Mouse (Mus musculus) midbrain, embryonic 11.5 days (tissue): ENCODE data around the gene Rnf214. TPM values are rescaled to one million over a fixed set of nuclear protein-coding genes. Genes with fewer than 3 reads are reported as not detected.
"Not testable (repeated sequence)": the region's sequence is repeated elsewhere in the genome, so short reads cannot be mapped to it uniquely, and the experiment has no call there.

Experiments used
- ATAC-seq: fragments of 200-750 bp; cut with Nextera tagmentation; 2 replicates; pipeline ENCODE4 v1.8.0; 2017; ENCODE audit warnings: moderate TSS enrichment, moderate library complexity; ENCODE audit not compliant: low FRiP score
- DNase-seq: peaks from one replicate; pipeline ENCODE4 v3.0.0; 2015; ENCODE audit warnings: low spot score; ENCODE audit errors: missing footprints
- H3K27ac ChIP-seq: fragments of 300-500 bp; sonication (generic); 2 replicates; pipeline ENCODE4 v1.5.1; 2014; ENCODE audit warnings: low read depth, low read length
- H3K27me3 ChIP-seq: fragments of 300-500 bp; sonication (generic); 2 replicates; pipeline ENCODE4 v1.6.1; 2014; ENCODE audit warnings: mild to moderate bottlenecking, low read length, moderate library complexity, mixed read lengths; ENCODE audit not compliant: control insufficient read depth, insufficient read depth
- H3K36me3 ChIP-seq: fragments of 300-500 bp; sonication (generic); 2 replicates; pipeline ENCODE4 v1.6.1; 2014; ENCODE audit warnings: mild to moderate bottlenecking, low read length, moderate library complexity, mixed read lengths; ENCODE audit not compliant: control insufficient read depth, insufficient read depth
- H3K4me1 ChIP-seq: fragments of 300-500 bp; sonication (generic); 2 replicates; pipeline ENCODE4 v1.6.1; 2014; ENCODE audit warnings: low read length; ENCODE audit not compliant: control insufficient read depth, insufficient read depth
- H3K4me2 ChIP-seq: fragments of 300-500 bp; sonication (generic); 2 replicates; pipeline ENCODE4 v1.6.1; 2014; ENCODE audit warnings: mild to moderate bottlenecking, moderate library complexity
- H3K4me3 ChIP-seq: fragments of 300-500 bp; sonication (generic); 2 replicates; pipeline ENCODE4 v1.5.1; 2014; ENCODE audit warnings: low read depth, low read length
- H3K9ac ChIP-seq: fragments of 300-500 bp; sonication (generic); 2 replicates; pipeline ENCODE4 v1.6.1; 2014; ENCODE audit warnings: low read length
- H3K9me3 ChIP-seq: fragments of 300-500 bp; sonication (generic); 2 replicates; pipeline ENCODE4 v1.6.1; 2016; ENCODE audit warnings: low read length; ENCODE audit not compliant: control insufficient read depth
- WGBS: fragments of 180-500 bp; shearing (Covaris S2); extraction: QIAGEN DNeasy Blood & Tissue Kit; methylation state at CpG from one replicate; pipeline ENCODE4 v1.1.7; 2014; 5-methylcytosine and 5-hydroxymethylcytosine counted together
- polyA plus RNA-seq: library from polyadenylated mRNA; unstranded; fragments of >200 nt; fragmentation: Nextera tagmentation; extraction: Ambion mirVana; gene quantifications from 2 replicates; pipeline ENCODE4 v1.2.1, GENCODE M21; 2014

Gene Rnf214
- polyA plus RNA-seq, 1 experiment from 2014 or later, result 73.4 TPM

GRCm38 (mm10) chr9:45849528-45850408 lies 56.9 kb downstream of the Rnf214 start:
- H3K36me3 ChIP-seq, result 0 out of 2 replicates have a peak, but pooled peaks cover 2% of the 10 kb centered on the region
- H3K9ac ChIP-seq, result no peak overlapping the region
- H3K27ac ChIP-seq, result no peak overlapping the region
- H3K4me2 ChIP-seq, result no peak overlapping the region
- H3K9me3 ChIP-seq, result no peaks in the 10 kb centered on the region
- ATAC-seq (no peak), DNase-seq (peak; percentile 23)
- no peak overlapping the region for H3K4me3 ChIP-seq
- H3K27me3 ChIP-seq, result no peaks in the 10 kb centered on the region
- WGBS, result 76% methylated on average over 9 of the region's 9 CpGs
- no peaks in the 10 kb centered on the region for H3K4me1 ChIP-seq

- Histone ChIP-seq H3K4me3 (no peak overlapping the region), H3K4me1 (no peaks in the 10 kb centered on the region), H3K9ac (no peak overlapping the region), H3K27me3 (no peaks in the 10 kb centered on the region), H3K9me3 (no peaks in the 10 kb centered on the region), H3K36me3 (no peaks in the 10 kb centered on the region), H3K4me2 (no peak overlapping the region), H3K27ac (no peak overlapping the region)
- 88% methylated on average over 5 of the region's 5 CpGs for WGBS
- ATAC-seq, result no peak
- DNase-seq, result peak; percentile 8
Observed at GRCm38 (mm10) chr9:45846891-45847460, 59.7 kb downstream of the Rnf214 start.

GRCm38 (mm10) chr9:45846176-45846575 lies 60.5 kb downstream of the Rnf214 start:
- not testable (repeated sequence) for H3K4me3 ChIP-seq, H3K9ac ChIP-seq, H3K27me3 ChIP-seq, H3K9me3 ChIP-seq, H3K36me3 ChIP-seq, H3K4me1 ChIP-seq, H3K4me2 ChIP-seq, H3K27ac ChIP-seq, ATAC-seq
- 73% methylated on average over 2 of the region's 2 CpGs for WGBS
- DNase-seq, result peak; percentile 21

- Histone ChIP-seq H3K27ac (no peak overlapping the region), H3K4me2 (no peak overlapping the region), H3K4me3 (no peak overlapping the region), H3K9ac (no peak overlapping the region), H3K4me1 (peaks cover 6% of the 10 kb centered on the region), H3K27me3 (no peaks in the 10 kb centered on the region), H3K9me3 (no peaks in the 10 kb centered on the region), H3K36me3 (no peaks in the 10 kb centered on the region)
- DNase-seq, result no peak
- 78% methylated on average over 3 of the region's 3 CpGs for WGBS
- ATAC-seq, result no peak
Observed at GRCm38 (mm10) chr9:45845541-45845940, 61.2 kb downstream of the Rnf214 start.

GRCm38 (mm10) chr9:45843780-45844179 lies 62.9 kb downstream of the Rnf214 start:
- Histone ChIP-seq H3K36me3 (no peaks in the 10 kb centered on the region), H3K4me1 (peaks cover 24% of the 10 kb centered on the region), H3K4me2 (no peak overlapping the region), H3K27me3 (no peaks in the 10 kb centered on the region), H3K4me3 (no peak overlapping the region), H3K27ac (no peak overlapping the region), H3K9me3 (no peaks in the 10 kb centered on the region), H3K9ac (no peak overlapping the region)
- DNase-seq (no peak), ATAC-seq (no peak)
- WGBS, result 91% methylated on average over 1 of the region's 1 CpGs

- no peaks in the 10 kb centered on the region for H3K27me3 ChIP-seq
- no peak overlapping the region for H3K4me3 ChIP-seq
- no peak overlapping the region for H3K9ac ChIP-seq
- DNase-seq (peak; percentile 56), ATAC-seq (no peak)
- H3K27ac ChIP-seq, result no peak overlapping the region
- H3K36me3 ChIP-seq, result no peaks in the 10 kb centered on the region
- 81% methylated on average over 5 of the region's 5 CpGs for WGBS
- peaks cover 24% of the 10 kb centered on the region for H3K4me1 ChIP-seq
- no peaks in the 10 kb centered on the region for H3K9me3 ChIP-seq
- no peak overlapping the region for H3K4me2 ChIP-seq
Observed at GRCm38 (mm10) chr9:45843007-45843406, 63.7 kb downstream of the Rnf214 start.

- 85% methylated on average over 6 of the region's 6 CpGs for WGBS
- no peaks in the 10 kb centered on the region for H3K36me3 ChIP-seq
- no peak overlapping the region for H3K4me2 ChIP-seq
- H3K4me1 ChIP-seq, result peaks cover 24% of the 10 kb centered on the region
- DNase-seq, result no peak
- no peak overlapping the region for H3K9ac ChIP-seq
- H3K27me3 ChIP-seq, result no peaks in the 10 kb centered on the region
- no peak overlapping the region for H3K27ac ChIP-seq
- no peak overlapping the region for H3K4me3 ChIP-seq
- no peak for ATAC-seq
- H3K9me3 ChIP-seq, result no peaks in the 10 kb centered on the region
Observed at GRCm38 (mm10) chr9:45841458-45841857, 65.3 kb downstream of the Rnf214 start.

- no peaks in the 10 kb centered on the region for H3K27me3 ChIP-seq
- H3K4me3 ChIP-seq, result no peak overlapping the region
- peaks cover 24% of the 10 kb centered on the region for H3K4me1 ChIP-seq
- no peaks in the 10 kb centered on the region for H3K36me3 ChIP-seq
- no peak overlapping the region for H3K9ac ChIP-seq
- H3K9me3 ChIP-seq, result no peaks in the 10 kb centered on the region
- H3K27ac ChIP-seq, result no peak overlapping the region
- no peak for ATAC-seq
- H3K4me2 ChIP-seq, result peak overlapping the region; percentile 94
- DNase-seq, result no peak
- WGBS, result 76% methylated on average over 5 of the region's 5 CpGs
Observed at GRCm38 (mm10) chr9:45840331-45840730, 66.4 kb downstream of the Rnf214 start.

GRCm38 (mm10) chr9:45839982-45840300 lies 66.8 kb downstream of the Rnf214 start:
- peak overlapping the region; percentile 82 for H3K9ac ChIP-seq
- H3K27ac ChIP-seq, result no peak overlapping the region
- H3K4me3 ChIP-seq, result peak overlapping the region; percentile 79
- no peak for ATAC-seq
- peak; percentile 60 for DNase-seq
- H3K9me3 ChIP-seq, result no peaks in the 10 kb centered on the region
- WGBS, result 72% methylated on average over 7 of the region's 7 CpGs
- H3K4me1 ChIP-seq, result peaks cover 24% of the 10 kb centered on the region
- peak overlapping the region; percentile 94 for H3K4me2 ChIP-seq
- H3K36me3 ChIP-seq, result no peaks in the 10 kb centered on the region
- H3K27me3 ChIP-seq, result no peaks in the 10 kb centered on the region
